Mouse (Mus musculus) frontal cortex, adult 2 months (tissue): ENCODE results near the gene Krt7. TPM values are rescaled to one million over a fixed set of nuclear protein-coding genes. Genes with fewer than 3 reads are reported as not detected.

Experiments
- DNase-seq, 2 experiments: peaks; one replicate each; pipeline ENCODE4 v3.0.0; 2022; ENCODE audit warnings: low spot score in 1 of 2; ENCODE audit errors: extremely low spot score in 1 of 2
- polyA plus RNA-seq: library from polyadenylated mRNA; depleted of rRNA; stranded (reverse); fragments of >200 nt; gene quantifications from 2 replicates; pipeline ENCODE4 v1.2.3, GENCODE M21; 2012; rRNA removed

The Krt7 gene
- 0.34 and 1.0 TPM in 2 replicates for polyA plus RNA-seq

- no peak for DNase-seq
Observed at GRCm38 (mm10) chr15:101410775-101411174, at the start of gene Krt7. Krt7 (plus strand) TSS chr15:101411043.

GRCm38 (mm10) chr15:101362393-101363010 is 48.3 kb upstream of the Krt7 start:
- DNase-seq: no peak

DNA sequence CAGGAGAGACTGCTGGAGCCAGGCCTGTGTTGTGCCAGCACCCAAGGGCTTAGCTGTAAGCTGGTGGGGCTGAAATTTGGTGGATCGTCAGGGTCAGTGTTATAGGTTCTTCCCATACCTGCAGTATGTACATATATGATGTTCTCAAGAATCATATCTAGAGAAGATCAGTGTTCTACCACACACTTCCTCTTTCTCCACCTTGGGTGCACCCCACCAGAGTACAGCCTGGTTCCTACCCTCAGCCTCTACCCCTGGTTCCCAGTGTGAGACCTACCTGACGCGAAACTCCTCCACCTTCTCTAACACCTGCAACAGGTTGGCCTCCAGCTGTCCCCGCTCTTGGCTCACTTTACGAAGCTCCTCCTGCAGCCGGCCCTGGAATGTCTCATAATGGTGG is 46.9 kb upstream of the Krt7 start:
- no peak for DNase-seq

DNA sequence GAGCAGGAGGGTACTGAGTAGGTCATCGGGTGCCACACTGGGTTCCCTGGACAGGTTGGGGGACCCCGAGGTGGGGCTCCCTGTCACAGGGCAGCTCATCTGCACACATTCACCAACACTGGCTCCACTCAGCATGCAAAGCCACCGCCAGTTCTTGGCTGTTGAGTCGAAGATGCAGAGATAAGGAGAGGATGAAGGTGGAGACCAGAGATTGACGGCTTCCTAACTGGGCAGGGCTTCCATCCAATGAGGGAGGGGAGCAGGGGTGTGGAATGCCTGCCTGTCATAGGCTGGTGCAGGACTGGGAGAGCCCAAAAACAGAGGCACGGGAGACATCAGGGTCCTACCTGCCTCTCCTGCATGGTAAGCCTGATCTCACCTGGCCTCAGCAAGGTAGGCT is 46.4 kb upstream of the Krt7 start:
- DNase-seq: no peak

GRCm38 (mm10) chr15:101364891-101365671 is 45.8 kb upstream of the Krt7 start:
- DNase-seq: no peak

DNA sequence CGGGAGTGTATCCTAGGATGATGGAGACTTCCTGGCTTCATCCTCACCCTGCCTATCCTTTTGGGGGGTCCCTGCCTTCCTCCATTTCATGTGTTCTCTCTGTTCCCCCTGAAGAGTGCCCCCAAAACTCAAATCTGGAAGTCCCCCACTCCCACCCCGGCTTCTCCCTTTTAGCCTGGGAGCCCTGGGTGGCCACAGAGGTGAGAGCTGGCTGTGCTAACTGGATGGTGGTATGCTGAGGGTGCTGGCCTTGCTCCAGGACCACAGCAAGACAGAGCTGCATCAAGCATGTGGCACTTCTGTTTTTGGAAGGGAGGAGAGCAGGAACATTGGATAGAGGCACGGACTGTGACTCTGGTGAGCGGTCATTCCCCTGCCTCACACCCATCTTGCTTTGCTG is 45.1 kb upstream of the Krt7 start:
- no peak for DNase-seq

DNA sequence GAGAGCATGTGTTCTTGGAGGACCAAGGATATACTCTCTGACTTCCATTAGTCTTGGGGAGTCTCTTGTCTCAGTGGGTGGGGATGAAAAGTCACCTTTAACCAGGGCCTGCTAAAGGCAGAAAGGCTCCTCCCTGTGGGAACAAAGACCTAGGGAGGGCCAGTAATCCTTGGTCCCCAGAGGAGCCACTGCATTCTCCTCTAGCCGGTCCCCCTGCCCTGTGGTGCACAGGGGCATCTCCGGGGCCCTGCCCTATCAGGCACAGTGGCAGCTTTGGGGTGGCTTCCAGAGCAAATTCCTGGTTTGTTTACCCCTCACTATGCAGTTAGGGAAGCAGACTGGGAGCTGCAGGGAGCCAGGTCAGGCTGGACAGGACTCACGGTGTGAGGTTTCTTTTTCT is 44.4 kb upstream of the Krt7 start:
- no peak for DNase-seq

- no peak for DNase-seq
Observed at GRCm38 (mm10) chr15:101366926-101367325, 43.9 kb upstream of the Krt7 start.

DNA sequence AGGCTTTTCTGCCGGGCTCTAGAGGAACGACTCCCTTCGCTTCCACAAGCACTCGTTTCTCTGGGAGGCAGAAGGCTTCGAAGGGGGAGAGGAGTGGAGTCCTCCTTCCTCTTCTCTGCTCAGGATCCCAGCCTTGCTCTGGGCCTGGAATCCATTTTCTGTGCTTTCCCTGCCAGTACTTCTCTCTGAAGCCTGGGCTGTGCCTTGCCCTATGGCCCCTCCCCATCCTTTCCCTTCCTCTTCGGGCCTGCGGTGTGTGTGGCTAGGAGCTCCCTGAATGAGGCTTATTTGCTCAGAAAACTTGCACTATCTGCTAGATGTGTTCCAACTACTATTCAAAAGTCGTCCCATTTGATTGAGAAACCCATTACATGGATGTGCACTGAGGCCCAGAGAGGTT is 43.3 kb upstream of the Krt7 start:
- DNase-seq: no peak

DNA sequence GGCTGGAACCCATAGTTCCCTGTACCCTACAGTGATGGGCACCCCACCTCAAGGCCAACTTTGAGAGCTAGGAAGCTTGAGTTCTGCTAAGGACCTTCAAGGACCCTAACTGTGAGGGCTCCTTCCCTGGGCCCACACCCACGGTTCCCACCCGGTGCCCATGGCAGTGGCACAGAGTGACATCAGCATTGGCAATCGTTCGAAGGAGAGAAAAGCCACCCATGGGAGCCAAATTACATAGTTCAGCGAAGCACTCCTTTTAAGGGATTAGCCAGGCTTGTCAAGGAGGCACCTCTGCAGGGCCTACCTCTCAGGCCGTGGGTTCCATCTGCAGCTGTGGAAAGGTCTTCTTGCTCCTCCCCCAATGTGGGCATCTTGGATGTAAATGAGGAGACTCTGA is 42.8 kb upstream of the Krt7 start:
- no peak for DNase-seq

DNA sequence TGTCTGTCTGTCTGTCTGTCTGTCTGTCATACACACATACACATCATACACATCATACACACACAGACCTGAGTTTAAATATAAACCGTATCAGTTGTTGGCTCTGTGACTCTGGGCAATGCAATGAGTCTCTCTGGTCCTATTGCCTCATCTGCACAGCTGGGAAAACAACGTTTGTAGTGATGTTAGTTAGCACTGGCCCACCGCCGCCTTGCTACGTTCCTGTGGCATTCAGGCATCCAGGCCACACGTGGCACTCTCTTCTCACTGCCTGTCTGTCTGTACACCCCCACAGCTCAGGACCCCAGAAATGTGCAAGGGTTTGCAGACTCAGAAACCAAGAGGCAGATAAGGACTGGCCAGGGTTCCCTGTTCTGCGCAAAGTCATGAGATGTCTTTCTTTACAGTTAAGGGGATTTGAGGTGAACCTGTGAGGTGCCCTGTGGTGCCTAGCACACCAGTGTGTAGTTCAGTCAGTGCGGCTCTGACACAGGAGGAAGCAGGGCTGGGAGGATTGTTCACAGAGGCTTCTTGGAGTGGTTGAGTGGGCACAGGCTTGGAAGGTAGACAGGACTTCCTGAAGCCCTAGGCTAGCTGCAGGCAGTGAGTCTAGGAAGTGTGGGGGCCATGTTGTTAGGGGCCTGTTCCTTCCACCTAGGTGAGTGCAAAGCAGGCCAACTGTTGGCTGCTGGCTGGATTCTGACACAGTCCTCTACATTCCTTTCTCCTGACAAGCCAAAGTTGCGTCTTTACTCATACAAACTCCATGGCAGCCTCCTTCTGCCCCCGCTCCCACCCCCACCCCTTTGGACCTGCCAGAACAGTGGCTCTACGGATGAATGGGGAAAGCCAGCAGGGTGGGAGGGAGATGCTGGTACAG is 42.1 kb upstream of the Krt7 start:
- no peak for DNase-seq

DNA sequence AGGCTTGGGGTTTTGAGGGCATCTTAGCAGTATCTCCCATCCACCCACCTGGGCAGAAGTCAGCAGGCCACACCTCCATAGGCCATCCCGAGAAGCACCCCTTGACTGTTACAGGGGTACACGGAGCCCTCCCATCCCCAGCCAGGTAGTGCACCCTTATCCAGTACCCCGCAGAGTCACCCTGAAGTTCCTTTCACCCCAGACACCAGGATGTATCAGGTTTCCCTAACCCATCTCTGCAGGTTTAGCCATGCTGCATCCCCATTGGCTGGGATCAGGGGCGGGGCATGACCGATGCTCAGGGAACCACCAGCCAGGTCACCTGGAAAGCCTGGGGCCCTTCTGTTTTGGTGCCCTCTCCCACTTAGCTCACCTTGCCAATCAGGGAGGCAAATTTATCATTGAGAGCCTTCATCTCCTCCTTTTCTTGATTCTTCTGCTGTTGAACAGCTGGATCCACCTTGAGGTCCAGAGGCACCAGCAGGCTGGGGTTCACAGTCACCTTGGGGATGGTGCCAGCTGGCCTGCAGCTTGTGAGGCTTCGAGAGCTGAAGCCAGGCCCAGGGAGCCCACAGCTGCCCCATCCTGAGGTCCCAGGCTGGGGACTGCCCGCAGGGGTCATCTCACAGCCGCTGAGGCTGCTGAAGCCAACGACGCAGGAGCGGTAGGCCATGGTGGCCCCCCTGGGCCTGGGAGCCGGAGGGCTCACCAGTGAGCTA is 41.3 kb upstream of the Krt7 start:
- no peak for DNase-seq

DNA sequence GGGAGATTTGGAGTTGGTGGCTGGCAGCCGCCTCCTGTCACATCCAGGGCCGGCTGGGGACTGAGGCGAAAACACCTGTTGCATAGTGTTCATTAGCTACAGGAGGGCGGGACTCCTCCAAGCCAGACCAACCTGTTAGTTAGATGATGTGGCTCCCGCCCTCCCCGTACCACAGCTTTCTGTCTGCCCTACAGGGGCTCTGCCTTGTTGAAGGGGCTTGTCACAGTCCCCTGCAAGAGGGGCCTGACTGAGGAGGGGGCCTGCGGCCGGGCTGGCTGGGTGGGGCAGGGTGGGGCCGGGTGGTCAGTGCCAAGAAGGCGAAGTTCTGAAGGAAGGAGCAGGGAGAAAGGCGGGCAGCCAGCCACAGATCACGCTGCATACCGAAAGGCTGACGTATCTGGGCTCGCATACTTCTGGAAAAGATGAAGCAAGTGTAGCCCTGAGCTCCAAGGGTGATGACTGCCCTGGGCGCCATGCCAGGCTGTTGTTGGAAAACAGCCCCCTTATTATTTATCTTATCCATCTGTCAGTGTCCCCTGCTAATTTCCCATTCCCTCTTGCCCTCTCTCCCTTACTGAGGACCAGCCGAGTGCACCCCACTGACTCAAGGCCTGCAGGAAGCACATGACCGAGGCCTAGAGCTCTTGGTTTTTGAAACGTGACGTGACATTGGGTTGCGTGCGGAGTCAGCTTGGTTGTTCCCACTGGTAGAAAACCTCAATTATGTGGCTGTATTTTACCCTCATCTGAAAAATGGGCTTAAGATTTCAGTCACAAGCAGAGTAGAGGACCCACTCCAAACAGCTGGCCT is 40.5 kb upstream of the Krt7 start, which contains the start of gene Krt80:
Krt80 (minus strand) TSS at position 62 of the 811 bp plus-strand sequence.
- DNase-seq: no peak

- DNase-seq: no peak
Observed at GRCm38 (mm10) chr15:101371141-101371985, 39.5 kb upstream of the Krt7 start.

- DNase-seq: no peak
Observed at GRCm38 (mm10) chr15:101372131-101372977, 38.5 kb upstream of the Krt7 start.

GRCm38 (mm10) chr15:101373286-101373898 is 37.5 kb upstream of the Krt7 start:
- DNase-seq: peak; percentile 44 to 52

- no peak for DNase-seq
Observed at GRCm38 (mm10) chr15:101374879-101375278, 36.0 kb upstream of the Krt7 start.
